Mouse (Mus musculus) stomach, embryonic 16.5 days (tissue): ENCODE results near the gene 9930022D16Rik. TPM values are rescaled to one million over a fixed set of nuclear protein-coding genes. Genes with fewer than 3 reads are reported as not detected.

Source experiments
- ATAC-seq: fragments of 200-750 bp; cut with Nextera tagmentation; 2 replicates; pipeline ENCODE4 v1.8.0; 2017; ENCODE audit warnings: moderate number of reproducible peaks, moderate TSS enrichment; ENCODE audit not compliant: insufficient read depth, low FRiP score
- H3K27ac ChIP-seq: fragments of 300-500 bp; sonication (generic); 2 replicates; pipeline ENCODE4 v1.5.1; 2014; ENCODE audit warnings: low read length
- H3K27me3 ChIP-seq: fragments of 300-500 bp; sonication (generic); 2 replicates; pipeline ENCODE4 v1.6.1; 2014; ENCODE audit warnings: low read length, control low read depth, mixed read lengths; ENCODE audit not compliant: control insufficient read depth, insufficient read depth
- H3K36me3 ChIP-seq: fragments of 300-500 bp; sonication (generic); 2 replicates; pipeline ENCODE4 v1.6.1; 2014; ENCODE audit warnings: low read length; ENCODE audit not compliant: control insufficient read depth, insufficient read depth
- H3K4me1 ChIP-seq: fragments of 300-500 bp; sonication (generic); 2 replicates; pipeline ENCODE4 v1.6.1; 2014; ENCODE audit warnings: low read length, control low read depth, mixed read lengths; ENCODE audit not compliant: control insufficient read depth, insufficient read depth
- H3K4me2 ChIP-seq: fragments of 300-500 bp; sonication (generic); 2 replicates; pipeline ENCODE4 v1.6.1; 2014; ENCODE audit warnings: low read depth, low read length, mixed read lengths
- H3K4me3 ChIP-seq: fragments of 300-500 bp; sonication (generic); replicated peaks from 2 replicates; pipeline ENCODE4 v1.5.1; 2014; ENCODE audit warnings: mild to moderate bottlenecking, low read length
- H3K9ac ChIP-seq: fragments of 300-500 bp; sonication (generic); 2 replicates; pipeline ENCODE4 v1.6.1; 2014; ENCODE audit warnings: low read length
- H3K9me3 ChIP-seq: fragments of 300-500 bp; sonication (generic); replicated peaks from 2 replicates; pipeline ENCODE4 v1.6.1; 2016; ENCODE audit warnings: low read length, control low read depth; ENCODE audit not compliant: control insufficient read depth
- WGBS: fragments of 180-500 bp; shearing (Covaris S2); extraction: QIAGEN DNeasy Blood & Tissue Kit; methylation state at CpG from one replicate; pipeline ENCODE4 v1.1.7; 2014; 5-methylcytosine and 5-hydroxymethylcytosine counted together
- polyA plus RNA-seq: library from polyadenylated mRNA; unstranded; fragments of >200 nt; fragmentation: Nextera tagmentation; extraction: Ambion mirVana; gene quantifications from 2 replicates; pipeline ENCODE4 v1.2.1, GENCODE M21; 2015

9930022D16Rik gene
- not detected in 2 replicates for polyA plus RNA-seq

GRCm38 (mm10) chr11:109413617-109414016, at the start of gene 9930022D16Rik:
Gene 9930022D16Rik, plus strand, starts transcription at chr11:109413917.
- 79% methylated on average over 6 of the region's 6 CpGs for WGBS

GRCm38 (mm10) chr11:109364337-109364736, 49.4 kb upstream of the 9930022D16Rik start:
- Histone ChIP-seq H3K9ac (peak overlapping the region; percentile 59), H3K4me2 (peak overlapping the region; percentile 62), H3K4me3 (peak overlapping the region; percentile 65), H3K9me3 (no peaks in the 10 kb centered on the region), H3K36me3 (no peaks in the 10 kb centered on the region; the same call in 1 of the 2 replicates), H3K27ac (no peak overlapping the region), H3K27me3 (no peaks in the 10 kb centered on the region), H3K4me1 (peaks cover 41% of the 10 kb centered on the region)
- WGBS, result 56% methylated on average over 2 of the region's 2 CpGs
- no peak for ATAC-seq

More at GRCm38 (mm10) chr11:109413617-109414016, at the start of gene 9930022D16Rik:
- no peak within 1 kb of the TSS for H3K4me2 ChIP-seq
- ATAC-seq, result no peak
- no peak within 1 kb of the TSS for H3K27ac ChIP-seq
- H3K4me1 ChIP-seq, result no peaks in the 10 kb centered on the region
- H3K27me3 ChIP-seq, result no peaks in the 10 kb centered on the region
- no peaks in the 10 kb centered on the region for H3K36me3 ChIP-seq
- no peaks in the 10 kb centered on the region for H3K9me3 ChIP-seq
- H3K9ac ChIP-seq, result no peak within 1 kb of the TSS
- no peak within 1 kb of the TSS for H3K4me3 ChIP-seq

GRCm38 (mm10) chr11:109364881-109365280, 48.8 kb upstream of the 9930022D16Rik start:
- Histone ChIP-seq H3K4me3 (peak overlapping the region; percentile 65), H3K9ac (peak overlapping the region; percentile 24; the same call in 1 of the 2 replicates), H3K9me3 (no peaks in the 10 kb centered on the region), H3K4me2 (peak overlapping the region; percentile 62), H3K27ac (no peak overlapping the region), H3K4me1 (peaks cover 40% of the 10 kb centered on the region), H3K36me3 (no peaks in the 10 kb centered on the region; the same call in 1 of the 2 replicates), H3K27me3 (no peaks in the 10 kb centered on the region)
- WGBS, result 64% methylated on average over 10 of the region's 10 CpGs
- ATAC-seq, result no peak

- WGBS, result 90% methylated on average over 5 of the region's 5 CpGs
Measured at GRCm38 (mm10) chr11:109365818-109366217, 47.9 kb upstream of the 9930022D16Rik start.

GRCm38 (mm10) chr11:109366802-109367579, 46.7 kb upstream of the 9930022D16Rik start:
- Histone ChIP-seq H3K4me3 (no peak overlapping the region), H3K4me1 (peaks cover 35% of the 10 kb centered on the region), H3K36me3 (no peaks in the 10 kb centered on the region; the same call in 1 of the 2 replicates), H3K27me3 (no peaks in the 10 kb centered on the region), H3K27ac (no peak overlapping the region), H3K9me3 (no peaks in the 10 kb centered on the region), H3K9ac (no peak overlapping the region), H3K4me2 (0 out of 2 replicates have a peak overlapping the region, but pooled peaks have one; percentile 24)
- WGBS, result 63% methylated on average over 15 of the region's 15 CpGs
- no peak for ATAC-seq

More at GRCm38 (mm10) chr11:109365818-109366217, 47.9 kb upstream of the 9930022D16Rik start:
- H3K27ac ChIP-seq, result no peak overlapping the region
- H3K36me3 ChIP-seq, result no peaks in the 10 kb centered on the region; the same call in 1 of the 2 replicates
- no peaks in the 10 kb centered on the region for H3K27me3 ChIP-seq
- no peak overlapping the region for H3K9ac ChIP-seq
- H3K4me1 ChIP-seq, result peaks cover 35% of the 10 kb centered on the region
- H3K9me3 ChIP-seq, result no peaks in the 10 kb centered on the region
- H3K4me2 ChIP-seq, result no peak overlapping the region
- H3K4me3 ChIP-seq, result no peak overlapping the region
- no peak for ATAC-seq

- no peak overlapping the region for H3K4me2 ChIP-seq
- no peak overlapping the region for H3K27ac ChIP-seq
- H3K27me3 ChIP-seq, result no peaks in the 10 kb centered on the region
- no peak overlapping the region for H3K9ac ChIP-seq
- peak; percentile 29; the same call in 1 of the 2 replicates for ATAC-seq
- H3K9me3 ChIP-seq, result no peaks in the 10 kb centered on the region
- H3K4me1 ChIP-seq, result peaks cover 34% of the 10 kb centered on the region
- 65% methylated on average over 3 of the region's 3 CpGs for WGBS
- no peaks in the 10 kb centered on the region; the same call in 1 of the 2 replicates for H3K36me3 ChIP-seq
- no peak overlapping the region for H3K4me3 ChIP-seq
Measured at GRCm38 (mm10) chr11:109369026-109369637, 44.6 kb upstream of the 9930022D16Rik start.

GRCm38 (mm10) chr11:109375412-109375811, 38.3 kb upstream of the 9930022D16Rik start:
- H3K4me2 ChIP-seq, result no peak overlapping the region
- 74% methylated on average over 7 of the region's 7 CpGs for WGBS

GRCm38 (mm10) chr11:109376484-109377143, 37.1 kb upstream of the 9930022D16Rik start:
- no peak overlapping the region for H3K9ac ChIP-seq
- H3K27me3 ChIP-seq, result no peaks in the 10 kb centered on the region
- peaks cover 27% of the 10 kb centered on the region for H3K4me1 ChIP-seq
- H3K36me3 ChIP-seq, result no peaks in the 10 kb centered on the region
- no peak overlapping the region for H3K4me3 ChIP-seq
- H3K4me2 ChIP-seq, result no peak overlapping the region
- no peak; the same call in 1 of the 2 replicates for ATAC-seq
- H3K9me3 ChIP-seq, result no peaks in the 10 kb centered on the region
- no peak overlapping the region for H3K27ac ChIP-seq
- WGBS, result 35% methylated on average over 7 of the region's 7 CpGs

More at GRCm38 (mm10) chr11:109375412-109375811, 38.3 kb upstream of the 9930022D16Rik start:
- no peaks in the 10 kb centered on the region for H3K9me3 ChIP-seq
- ATAC-seq, result no peak
- no peaks in the 10 kb centered on the region for H3K36me3 ChIP-seq
- H3K27me3 ChIP-seq, result no peaks in the 10 kb centered on the region
- H3K4me3 ChIP-seq, result no peak overlapping the region
- no peak overlapping the region for H3K9ac ChIP-seq
- peaks cover 27% of the 10 kb centered on the region for H3K4me1 ChIP-seq
- no peak overlapping the region for H3K27ac ChIP-seq
